In genomic region chr12:71242791-71243190, GRCm38 (mm10) we compare ENCODE assay signal across 22 mouse cellular contexts.
DNase-seq lines count a peak whose midpoint lies in the region; ATAC-seq lines count a peak whose summit lies in the region.
"Had no signal": no experiment of that assay in that cellular context is flagged by ENCODE, and none has a peak within 500 bp of the region (broad histone marks: within the 10 kb centered on the region; RNA-seq: fewer than 3 reads in every experiment).

No protein-coding gene starts in this region.

- WGBS in heart, embryonic 12.5 days, result 96% methylated on average over 9 of the region's 9 CpGs

- peaks cover 10% of the 10 kb centered on the region for H3K4me1 ChIP-seq in heart, embryonic 12.5 days (replicated peaks)
- H3K4me1 ChIP-seq: forebrain, embryonic 12.5 days; forebrain, embryonic 15.5 days; hindbrain, embryonic 12.5 days; hindbrain, embryonic 15.5 days had no signal

- no peak overlapping the region for H3K27ac ChIP-seq in heart, embryonic 12.5 days (ENCODE audit: poor library complexity, severe bottlenecking)
- H3K27ac ChIP-seq: embryonic facial prominence, embryonic 10.5 days; embryonic facial prominence, embryonic 13.5 days; forebrain, embryonic 12.5 days; forebrain, embryonic 15.5 days; heart, adult 2 months; heart, embryonic 10.5 days; hindbrain, embryonic 12.5 days; hindbrain, embryonic 15.5 days had no signal

- no peaks in the 10 kb centered on the region for H3K27me3 ChIP-seq in heart, embryonic 12.5 days (replicated peaks)
- H3K27me3 ChIP-seq: embryonic facial prominence, embryonic 13.5 days; forebrain, embryonic 12.5 days; forebrain, embryonic 15.5 days; hindbrain, embryonic 12.5 days; hindbrain, embryonic 15.5 days had no signal

- peaks cover 50% of the 10 kb centered on the region for H3K36me3 ChIP-seq in heart, embryonic 12.5 days

- ATAC-seq in heart, embryonic 12.5 days (ENCODE audit: insufficient number of reproducible peaks, low FRiP score), result no peak
- ATAC-seq: activated CD4-positive, CD25-positive, alpha-beta regulatory T cell, adult 4 months; forebrain, embryonic 15.5 days had no signal

- H3K9me3 ChIP-seq in heart, embryonic 12.5 days (replicated peaks), result peaks cover 39% of the 10 kb centered on the region

- H3K4me2 ChIP-seq in heart, embryonic 12.5 days, result no peak overlapping the region
- H3K4me2 ChIP-seq: embryonic facial prominence, embryonic 13.5 days; forebrain, embryonic 12.5 days; forebrain, embryonic 15.5 days; hindbrain, embryonic 12.5 days; hindbrain, embryonic 15.5 days had no signal

- no peak overlapping the region for H3K9ac ChIP-seq in heart, embryonic 12.5 days
- H3K9ac ChIP-seq: embryonic facial prominence, embryonic 13.5 days; forebrain, embryonic 12.5 days; forebrain, embryonic 15.5 days; hindbrain, embryonic 12.5 days; hindbrain, embryonic 15.5 days had no signal

- H3K4me3 ChIP-seq in heart, embryonic 12.5 days, result no peak overlapping the region
- H3K4me3 ChIP-seq: embryonic facial prominence, embryonic 10.5 days; embryonic facial prominence, embryonic 13.5 days; erythroblast, embryonic 14.5 days; forebrain, embryonic 12.5 days; forebrain, embryonic 15.5 days; heart, adult 2 months; heart, embryonic 10.5 days; hindbrain, embryonic 12.5 days; hindbrain, embryonic 15.5 days had no signal

- DNase-seq in heart, adult 11 months, result peak; percentile 35
- peak; percentile 49 to 58 for DNase-seq in thymus, postnatal 10 days (ENCODE audit: low spot score in 2 of 2)
- peak; percentile 29 to 58 for DNase-seq in thymus, postnatal 36 days
- DNase-seq in layer of hippocampus, postnatal 10 days (ENCODE audit: low spot score in 2 of 2), result no peak
- no peak for DNase-seq in urinary bladder, postnatal 25 days (ENCODE audit: low spot score)
- DNase-seq: adrenal gland, adult 8-10 months; adrenal gland, postnatal 25 days; cerebellum, adult 18-20 months; cerebellum, adult 9-10 months; cerebellum, postnatal 14 days; gastrocnemius, postnatal 25 days; heart, adult 2 months had no signal

Comparison
In these comparisons a context has a peak if more than half of its experiments do, and no peak if none do; other contexts are left out.
1. DNase-seq: peak in heart, adult 11 months (single experiment), thymus, postnatal 10 days (2 of 2) and thymus, postnatal 36 days (2 of 2); none in layer of hippocampus, postnatal 10 days (0 of 2) and urinary bladder, postnatal 25 days (single experiment).